ENCODE assay signal across 23 mouse cellular contexts in the genomic region with DNA sequence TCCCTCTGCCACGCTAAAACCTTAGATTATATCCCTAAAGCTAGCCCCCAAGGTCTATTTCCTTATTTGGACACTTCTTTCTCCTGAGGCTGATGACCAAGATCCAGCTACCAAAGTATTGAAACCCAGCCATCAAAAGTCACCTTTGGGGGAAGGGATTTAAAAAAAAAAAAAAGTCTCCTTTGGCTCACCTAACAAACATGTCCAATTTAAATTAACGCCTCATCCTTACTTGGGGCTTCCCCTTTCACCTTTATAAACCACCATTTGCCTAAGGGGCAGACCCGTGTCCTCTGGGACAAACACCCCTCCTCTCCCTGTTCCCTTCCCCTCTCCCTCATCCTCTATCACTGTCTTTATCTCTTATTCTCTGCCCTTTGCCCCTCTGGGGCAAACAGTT. TPM values are rescaled to one million over a fixed set of nuclear protein-coding genes. Genes with fewer than 3 reads are reported as not detected.
A peak's percentile ranks its signal among the peaks of the same experiment; 100 is the strongest.
DNase-seq lines count a peak whose midpoint lies in the region; ATAC-seq and TF ChIP-seq lines count a peak whose summit lies in the region.
"Had no signal": no experiment of that assay in that cellular context is flagged by ENCODE, and none has a peak within 500 bp of the region (broad histone marks: within the 10 kb centered on the region; RNA-seq: fewer than 3 reads in every experiment).

No protein-coding gene starts in this region.

- TF ChIP-seq CTCF in midbrain, postnatal 0 days (IDR thresholded peaks at IDR 0.05) = no peak
- TF ChIP-seq CTCF in CH12.LX (conservative IDR thresholded peaks at IDR 0.05 in 1 of 2, IDR thresholded peaks at IDR 0.05 in 1 of 2; ENCODE audit: low read depth in 2 of 2, low read length in 2 of 2) = no peak
- no peak for TF ChIP-seq CTCF in MEL (IDR thresholded peaks at IDR 0.05 in 2 of 3, conservative IDR thresholded peaks at IDR 0.05 in 1 of 3; ENCODE audit: control insufficient read depth in 1 of 3, insufficient read depth in 1 of 3, low read depth in 2 of 3, low read length in 3 of 3, poor library complexity in 1 of 3, severe bottlenecking in 1 of 3)

- H3K79me2 ChIP-seq in CH12.LX (replicated peaks; ENCODE audit: control insufficient read depth, extremely low read depth, insufficient read depth, poor library complexity, severe bottlenecking) (no peaks in the 10 kb centered on the region), MEL (ENCODE audit: control insufficient read depth, insufficient read depth, low read length, poor library complexity) (peaks cover 3% of the 10 kb centered on the region)

- DNase-seq in midbrain, embryonic 11.5 days (ENCODE audit: low spot score, missing footprints) = peak; percentile 77
- no peak for DNase-seq in midbrain, postnatal 0 days (ENCODE audit: low spot score)
- peak; percentile 66 for DNase-seq in CH12.LX (ENCODE audit: extremely low read depth)
- no peak for DNase-seq in MEL (ENCODE audit: low read depth, low spot score)
- DNase-seq: adrenal gland, adult 2 months; adrenal gland, adult 8-10 months; adrenal gland, postnatal 10 days; adrenal gland, postnatal 14 days; adrenal gland, postnatal 25 days; adrenal gland, postnatal 36 days; B cell, adult 2 months; cerebellum, adult 11 months; cerebellum, adult 11-12 months; cerebellum, adult 18-20 months; cerebellum, adult 2 months; cerebellum, adult 8-10 months; cerebellum, adult 9-10 months had no signal

- H3K4me3 ChIP-seq in midbrain, embryonic 11.5 days (ENCODE audit: low read depth, low read length) = no peak overlapping the region
- H3K4me3 ChIP-seq in midbrain, postnatal 0 days (ENCODE audit: low read depth, low read length) = no peak overlapping the region
- H3K4me3 ChIP-seq in CH12.LX (replicated peaks in 1 of 3; ENCODE audit: low read depth in 2 of 3, low read length in 2 of 3, poor library complexity in 1 of 3) (no peak overlapping the region), MEL (ENCODE audit: control insufficient read depth in 1 of 2, insufficient read depth in 1 of 2, low read depth in 2 of 2, low read length in 2 of 2) (no peak overlapping the region)
- H3K4me3 ChIP-seq in hindbrain, embryonic 13.5 days = no peak overlapping the region

- no peak overlapping the region for H3K4me2 ChIP-seq in midbrain, embryonic 11.5 days
- no peak overlapping the region for H3K4me2 ChIP-seq in midbrain, postnatal 0 days (ENCODE audit: low read depth, low read length, poor library complexity, severe bottlenecking)
- peak overlapping the region; percentile 22; the same call in 1 of the 2 replicates for H3K4me2 ChIP-seq in CH12.LX (ENCODE audit: insufficient read depth, low read depth, poor library complexity, severe bottlenecking)
- H3K4me2 ChIP-seq in hindbrain, embryonic 13.5 days = no peak overlapping the region

- TF ChIP-seq RAD21 in CH12.LX (IDR thresholded peaks at IDR 0.05; ENCODE audit: low read depth, low read length) (no peak), MEL (IDR thresholded peaks at IDR 0.05; ENCODE audit: low read depth, low read length) (no peak)

- TF ChIP-seq POLR2A in CH12.LX (IDR thresholded peaks at IDR 0.05; ENCODE audit: low read depth, low read length) (no peak), MEL (IDR thresholded peaks at IDR 0.05; ENCODE audit: control insufficient read depth in 1 of 2, insufficient read depth in 1 of 2, low read depth in 1 of 2, low read length in 2 of 2, poor library complexity in 1 of 2) (no peak)

- in situ Hi-C loops in CH12.LX (cut with MboI; ENCODE audit: low pct_ligation_motif_present, low pct_unique_long_range_greater_than_20kb, low sequenced_read_pairs) = loop anchor here (25.0 kb wide), 1 partner anchor 208 kb away; a partner anchor contains a TSS

- no peak overlapping the region for H3K27ac ChIP-seq in midbrain, embryonic 11.5 days (ENCODE audit: low read depth, low read length)
- H3K27ac ChIP-seq in midbrain, postnatal 0 days (ENCODE audit: low read depth, low read length) = no peak overlapping the region
- no peak overlapping the region for H3K27ac ChIP-seq in CH12.LX (ENCODE audit: insufficient read depth, low read depth)
- H3K27ac ChIP-seq in MEL (ENCODE audit: control insufficient read depth, low read depth, low read length) = no peak overlapping the region
- no peak overlapping the region for H3K27ac ChIP-seq in hindbrain, embryonic 13.5 days

- H3K9me3 ChIP-seq in midbrain, embryonic 11.5 days (ENCODE audit: control insufficient read depth, low read length) = no peaks in the 10 kb centered on the region
- H3K9me3 ChIP-seq in midbrain, postnatal 0 days (ENCODE audit: low read length) = no peaks in the 10 kb centered on the region
- H3K9me3 ChIP-seq in CH12.LX (replicated peaks; ENCODE audit: low read length) = peaks cover 2% of the 10 kb centered on the region
- H3K9me3 ChIP-seq in MEL (replicated peaks; ENCODE audit: insufficient read depth, low read length) = no peaks in the 10 kb centered on the region
- no peaks in the 10 kb centered on the region for H3K9me3 ChIP-seq in hindbrain, embryonic 13.5 days

- H3K27me3 ChIP-seq in midbrain, embryonic 11.5 days (ENCODE audit: control insufficient read depth, insufficient read depth, low read length) = peaks cover 8% of the 10 kb centered on the region; the same call in 1 of the 2 replicates
- no peaks in the 10 kb centered on the region for H3K27me3 ChIP-seq in midbrain, postnatal 0 days (ENCODE audit: insufficient read depth, low read length)
- H3K27me3 ChIP-seq in CH12.LX (replicated peaks) = peaks cover 2% of the 10 kb centered on the region
- no peaks in the 10 kb centered on the region for H3K27me3 ChIP-seq in MEL (ENCODE audit: control insufficient read depth in 1 of 2, insufficient read depth in 2 of 2, low read length in 2 of 2)
- peaks cover 6% of the 10 kb centered on the region for H3K27me3 ChIP-seq in hindbrain, embryonic 13.5 days
- H3K27me3 ChIP-seq: Patski had no signal

- whole genome bisulfite sequencing in midbrain, embryonic 11.5 days = 57% methylated on average over 3 of the region's 3 CpGs
- WGBS in midbrain, postnatal 0 days = 60% methylated on average over 3 of the region's 3 CpGs
- WGBS in hindbrain, embryonic 13.5 days = 65% methylated on average over 3 of the region's 3 CpGs

- H3K36me3 ChIP-seq in midbrain, embryonic 11.5 days (ENCODE audit: control insufficient read depth, insufficient read depth, low read length) = no peaks in the 10 kb centered on the region
- H3K36me3 ChIP-seq in midbrain, postnatal 0 days (ENCODE audit: insufficient read depth, low read length) = no peaks in the 10 kb centered on the region
- H3K36me3 ChIP-seq in CH12.LX (replicated peaks in 1 of 2; ENCODE audit: control insufficient read depth in 1 of 2, insufficient read depth in 1 of 2, low read length in 1 of 2) (no peaks in the 10 kb centered on the region), MEL (ENCODE audit: control insufficient read depth in 1 of 2, insufficient read depth in 2 of 2, low read length in 2 of 2) (peaks cover 0 to 18% of the 10 kb centered on the region in 2 experiments; a peak in 2 of 4 replicates)
- no peaks in the 10 kb centered on the region for H3K36me3 ChIP-seq in hindbrain, embryonic 13.5 days
- H3K36me3 ChIP-seq: G1E had no signal

- dilution Hi-C loops in CH12.LX (cut with MboI; ENCODE audit: extremely low pct_ligation_motif_present, extremely low pct_unique_long_range_greater_than_20kb, low sequenced_read_pairs) = no loop called here

- no peak for TF ChIP-seq EP300 in CH12.LX (IDR thresholded peaks at IDR 0.05; ENCODE audit: low read length)
- TF ChIP-seq EP300 in MEL (IDR thresholded peaks at IDR 0.05; ENCODE audit: low read depth in 1 of 2, low read length in 2 of 2) = no peak

- no peak overlapping the region for H3K9ac ChIP-seq in midbrain, embryonic 11.5 days (ENCODE audit: low read length)
- no peak overlapping the region for H3K9ac ChIP-seq in midbrain, postnatal 0 days (replicated peaks; ENCODE audit: low read length, poor library complexity, severe bottlenecking)
- H3K9ac ChIP-seq in CH12.LX (ENCODE audit: insufficient read depth, low read depth) = no peak overlapping the region
- no peak overlapping the region for H3K9ac ChIP-seq in MEL (ENCODE audit: control insufficient read depth, low read depth, low read length, poor library complexity, severe bottlenecking)
- H3K9ac ChIP-seq in hindbrain, embryonic 13.5 days = no peak overlapping the region

- H3K4me1 ChIP-seq in midbrain, embryonic 11.5 days (ENCODE audit: control insufficient read depth, insufficient read depth, low read length) = peaks cover 7% of the 10 kb centered on the region; the same call in 1 of the 2 replicates
- H3K4me1 ChIP-seq in midbrain, postnatal 0 days (ENCODE audit: insufficient read depth, low read length) = 0 out of 2 replicates have a peak, but pooled peaks cover 3% of the 10 kb centered on the region
- H3K4me1 ChIP-seq in CH12.LX (ENCODE audit: control insufficient read depth in 1 of 2, insufficient read depth in 2 of 2) (peaks cover 3 to 36% of the 10 kb centered on the region in 2 experiments), MEL (ENCODE audit: control insufficient read depth in 1 of 2, insufficient read depth in 2 of 2, low read length in 2 of 2) (peaks cover 2 to 36% of the 10 kb centered on the region in 2 experiments; a peak in 3 of 4 replicates)
- H3K4me1 ChIP-seq in hindbrain, embryonic 13.5 days (replicated peaks) = peaks cover 15% of the 10 kb centered on the region

- ATAC-seq in midbrain, embryonic 11.5 days (ENCODE audit: low FRiP score) = no peak
- ATAC-seq in midbrain, postnatal 0 days (ENCODE audit: low FRiP score) = no peak
- no peak for ATAC-seq in hindbrain, embryonic 13.5 days (ENCODE audit: low FRiP score)
- no peak for ATAC-seq in cerebellum, adult (ENCODE audit: insufficient number of reproducible peaks, low FRiP score, low TSS enrichment)
- ATAC-seq: activated CD4-positive, CD25-positive, alpha-beta regulatory T cell, adult 4 months; CD4-positive, CD25-positive, alpha-beta regulatory T cell, adult 4 months; Patski had no signal

TF ChIP-seq in CH12.LX, 34 proteins besides CTCF, POLR2A, EP300 and RAD21 (continues in another document):
- TF ChIP-seq ZNF384 (IDR thresholded peaks at IDR 0.05; ENCODE audit: low read depth, low read length) = peak; percentile 91
- TF ChIP-seq BHLHE40 (IDR thresholded peaks at IDR 0.05; ENCODE audit: low read depth, low read length) = no peak

TF ChIP-seq in MEL, 35 proteins besides CTCF, POLR2A, EP300 and RAD21:
- TF ChIP-seq ZNF384 (IDR thresholded peaks at IDR 0.05; ENCODE audit: low read depth, low read length) = peak; percentile 49; the same call in 1 of the 2 replicates
- TF ChIP-seq ZC3H11A (IDR thresholded peaks at IDR 0.05; ENCODE audit: low read depth, low read length) = no peak

RNA-seq across cellular contexts. Expression of a gene that starts 4.6 kb away (rescaled TPM):
- 24.0 and 26.7 TPM in 2 replicates for polyA plus RNA-seq in midbrain, embryonic 11.5 days (2014; fragmentation: Nextera tagmentation; extraction: Ambion mirVana)
- 46.5 and 49.4 TPM in 2 replicates for total RNA-seq in midbrain, postnatal 0 days (2014; rRNA removed)
- 16.9 and 18.6 TPM in 2 replicates for polyA plus RNA-seq in midbrain, postnatal 0 days (2015; fragmentation: Nextera tagmentation; extraction: Ambion mirVana)
- 62.1 and 71.9 TPM in 2 replicates for total RNA-seq in CH12.LX (2012; rRNA removed)
- total RNA-seq in CH12.LX (2014; rRNA removed) = 53.1 and 60.5 TPM in 2 replicates
- polyA plus RNA-seq in CH12.LX (2012; ENCODE audit: insufficient read length, low read depth) = 116 and 135 TPM in 2 replicates
- total RNA-seq in MEL (2012; rRNA removed) = 66.8 and 82.7 TPM in 2 replicates
- 100 to 1,000 TPM in 1 of 2 experiments, not detected in 1; 129 TPM for polyA plus RNA-seq in MEL (2012; ENCODE audit: insufficient read depth in 1 of 2, insufficient read length in 2 of 2, low read depth in 1 of 2, low replicate concordance in 2 of 2, missing spikeins in 1 of 2)
- 21.9 and 22.5 TPM in 2 replicates for polyA plus RNA-seq in hindbrain, embryonic 13.5 days (2015; fragmentation: Nextera tagmentation; extraction: Ambion mirVana)

Comparison
In these comparisons a context has a peak if more than half of its experiments do, and no peak if none do; other contexts are left out.
1. DNase-seq: peak in midbrain, embryonic 11.5 days (single experiment) and CH12.LX (single experiment); none in midbrain, postnatal 0 days (single experiment) and MEL (single experiment).